Mouse (Mus musculus): Measurements from ENCODE around the gene 2210016L21Rik. TPM values are rescaled to one million over a fixed set of nuclear protein-coding genes. Genes with fewer than 3 reads are reported as not detected.

2210016L21Rik gene
- polyA plus RNA-seq, 1 experiment from 2014 or later, result 53.3 TPM

- Histone ChIP-seq H3K4me1 (ENCODE audit: control insufficient read depth, insufficient read depth, low read length) (peaks cover 8% of the 10 kb centered on the region), H3K9me3 (ENCODE audit: control insufficient read depth, low read length) (no peaks in the 10 kb centered on the region), H3K36me3 (ENCODE audit: control insufficient read depth, insufficient read depth, low read length) (no peaks in the 10 kb centered on the region; the same call in 1 of the 2 replicates), H3K27ac (ENCODE audit: low read length) (no peak overlapping the region), H3K4me3 (ENCODE audit: low read length) (no peak overlapping the region), H3K4me2 (ENCODE audit: low read depth, low read length) (no peak overlapping the region), H3K9ac (ENCODE audit: low read depth, low read length) (no peak overlapping the region), H3K27me3 (replicated peaks; ENCODE audit: control insufficient read depth, insufficient read depth, low read length) (no peaks in the 10 kb centered on the region)
- 83% methylated on average over 14 of the region's 14 CpGs for WGBS
- no peak for ATAC-seq
These were observed 11.4 kb downstream of the 2210016L21Rik start for GRCm38 (mm10) chr5:114953326-114953725.

- Histone ChIP-seq H3K9me3 (ENCODE audit: control insufficient read depth, low read length) (no peaks in the 10 kb centered on the region), H3K27me3 (replicated peaks; ENCODE audit: control insufficient read depth, insufficient read depth, low read length) (no peaks in the 10 kb centered on the region), H3K4me3 (ENCODE audit: low read length) (no peak overlapping the region), H3K9ac (ENCODE audit: low read depth, low read length) (no peak overlapping the region), H3K4me1 (ENCODE audit: control insufficient read depth, insufficient read depth, low read length) (no peaks in the 10 kb centered on the region), H3K36me3 (ENCODE audit: control insufficient read depth, insufficient read depth, low read length) (peaks cover 3% of the 10 kb centered on the region; the same call in 1 of the 2 replicates), H3K27ac (ENCODE audit: low read length) (no peak overlapping the region), H3K4me2 (ENCODE audit: low read depth, low read length) (no peak overlapping the region)
- ATAC-seq, result no peak
- 90% methylated on average over 5 of the region's 5 CpGs for WGBS
These were observed 16.1 kb downstream of the 2210016L21Rik start for GRCm38 (mm10) chr5:114958069-114958468.

GRCm38 (mm10) chr5:114961590-114962360 is 19.8 kb downstream of the 2210016L21Rik start:
- Histone ChIP-seq H3K9me3 (ENCODE audit: control insufficient read depth, low read length) (no peaks in the 10 kb centered on the region), H3K4me1 (ENCODE audit: control insufficient read depth, insufficient read depth, low read length) (no peaks in the 10 kb centered on the region; the same call in 1 of the 2 replicates), H3K4me3 (ENCODE audit: low read length) (no peak overlapping the region), H3K27ac (ENCODE audit: low read length) (no peak overlapping the region), H3K36me3 (ENCODE audit: control insufficient read depth, insufficient read depth, low read length) (peaks cover 3% of the 10 kb centered on the region; the same call in 1 of the 2 replicates), H3K4me2 (ENCODE audit: low read depth, low read length) (no peak overlapping the region), H3K9ac (ENCODE audit: low read depth, low read length) (no peak overlapping the region; the same call in 1 of the 2 replicates), H3K27me3 (replicated peaks; ENCODE audit: control insufficient read depth, insufficient read depth, low read length) (no peaks in the 10 kb centered on the region)
- no peak for ATAC-seq
- 48% methylated on average over 4 of the region's 4 CpGs for whole genome bisulfite sequencing

GRCm38 (mm10) chr5:114964315-114964966 is 22.5 kb downstream of the 2210016L21Rik start:
- Histone ChIP-seq H3K9me3 (ENCODE audit: control insufficient read depth, low read length) (no peaks in the 10 kb centered on the region), H3K4me1 (ENCODE audit: control insufficient read depth, insufficient read depth, low read length) (peaks cover 2% of the 10 kb centered on the region; the same call in 1 of the 2 replicates), H3K4me3 (ENCODE audit: low read length) (peak overlapping the region; percentile 23), H3K36me3 (ENCODE audit: control insufficient read depth, insufficient read depth, low read length) (peaks cover 3% of the 10 kb centered on the region; the same call in 1 of the 2 replicates), H3K9ac (ENCODE audit: low read depth, low read length) (peak overlapping the region; percentile 27; the same call in 1 of the 2 replicates), H3K27ac (ENCODE audit: low read length) (peak overlapping the region; percentile 91), H3K27me3 (replicated peaks; ENCODE audit: control insufficient read depth, insufficient read depth, low read length) (no peaks in the 10 kb centered on the region), H3K4me2 (ENCODE audit: low read depth, low read length) (peak overlapping the region; percentile 46)
- peak; percentile 73 for ATAC-seq
- 38% methylated on average over 7 of the region's 7 CpGs for WGBS

GRCm38 (mm10) chr5:114964967-114965898 is 23.3 kb downstream of the 2210016L21Rik start:
- H3K4me3 ChIP-seq (ENCODE audit: low read length), result peak overlapping the region; percentile 23
- peak overlapping the region; percentile 27 for H3K9ac ChIP-seq (ENCODE audit: low read depth, low read length)
- WGBS, result 39% methylated on average over 17 of the region's 17 CpGs

GRCm38 (mm10) chr5:114967523-114968268 is 25.7 kb downstream of the 2210016L21Rik start:
- no peaks in the 10 kb centered on the region for H3K9me3 ChIP-seq (ENCODE audit: control insufficient read depth, low read length)
- 28% methylated on average over 14 of the region's 14 CpGs for WGBS
- H3K36me3 ChIP-seq (ENCODE audit: control insufficient read depth, insufficient read depth, low read length), result no peaks in the 10 kb centered on the region
- H3K4me1 ChIP-seq (ENCODE audit: control insufficient read depth, insufficient read depth, low read length), result peaks cover 2% of the 10 kb centered on the region; the same call in 1 of the 2 replicates
- no peaks in the 10 kb centered on the region for H3K27me3 ChIP-seq (replicated peaks; ENCODE audit: control insufficient read depth, insufficient read depth, low read length)
- H3K9ac ChIP-seq (ENCODE audit: low read depth, low read length), result peak overlapping the region; percentile 88
- peak overlapping the region; percentile 96 for H3K27ac ChIP-seq (ENCODE audit: low read length)
- H3K4me2 ChIP-seq (ENCODE audit: low read depth, low read length), result peak overlapping the region; percentile 61
- H3K4me3 ChIP-seq (ENCODE audit: low read length), result peak overlapping the region; percentile 66
- no peak for ATAC-seq

More at GRCm38 (mm10) chr5:114964967-114965898, 23.3 kb downstream of the 2210016L21Rik start:
- no peaks in the 10 kb centered on the region for H3K36me3 ChIP-seq (ENCODE audit: control insufficient read depth, insufficient read depth, low read length)
- peak overlapping the region; percentile 91 for H3K27ac ChIP-seq (ENCODE audit: low read length)
- H3K4me2 ChIP-seq (ENCODE audit: low read depth, low read length), result peak overlapping the region; percentile 46
- H3K27me3 ChIP-seq (replicated peaks; ENCODE audit: control insufficient read depth, insufficient read depth, low read length), result no peaks in the 10 kb centered on the region
- H3K4me1 ChIP-seq (ENCODE audit: control insufficient read depth, insufficient read depth, low read length), result peaks cover 2% of the 10 kb centered on the region; the same call in 1 of the 2 replicates
- no peaks in the 10 kb centered on the region for H3K9me3 ChIP-seq (ENCODE audit: control insufficient read depth, low read length)
- peak; percentile 81 for ATAC-seq

- Histone ChIP-seq H3K27ac (ENCODE audit: low read length) (peak overlapping the region; percentile 96), H3K9me3 (ENCODE audit: control insufficient read depth, low read length) (no peaks in the 10 kb centered on the region), H3K27me3 (replicated peaks; ENCODE audit: control insufficient read depth, insufficient read depth, low read length) (no peaks in the 10 kb centered on the region), H3K4me3 (ENCODE audit: low read length) (peak overlapping the region; percentile 66), H3K4me1 (ENCODE audit: control insufficient read depth, insufficient read depth, low read length) (peaks cover 2% of the 10 kb centered on the region; the same call in 1 of the 2 replicates), H3K36me3 (ENCODE audit: control insufficient read depth, insufficient read depth, low read length) (no peaks in the 10 kb centered on the region), H3K4me2 (ENCODE audit: low read depth, low read length) (peak overlapping the region; percentile 61), H3K9ac (ENCODE audit: low read depth, low read length) (peak overlapping the region; percentile 88)
- ATAC-seq, result peak; percentile 7
- 21% methylated on average over 7 of the region's 7 CpGs for WGBS
These were observed 26.7 kb downstream of the 2210016L21Rik start for GRCm38 (mm10) chr5:114968651-114969050.

- no peaks in the 10 kb centered on the region for H3K9me3 ChIP-seq (ENCODE audit: control insufficient read depth, low read length)
- peak; percentile 49 for ATAC-seq
- peak overlapping the region; percentile 61 for H3K4me2 ChIP-seq (ENCODE audit: low read depth, low read length)
- H3K4me3 ChIP-seq (ENCODE audit: low read length), result peak overlapping the region; percentile 66
- H3K27ac ChIP-seq (ENCODE audit: low read length), result peak overlapping the region; percentile 96
- no peaks in the 10 kb centered on the region for H3K27me3 ChIP-seq (replicated peaks; ENCODE audit: control insufficient read depth, insufficient read depth, low read length)
- H3K4me1 ChIP-seq (ENCODE audit: control insufficient read depth, insufficient read depth, low read length), result peaks cover 4% of the 10 kb centered on the region; the same call in 1 of the 2 replicates
- peak overlapping the region; percentile 88 for H3K9ac ChIP-seq (ENCODE audit: low read depth, low read length)
- 8% methylated on average over 4 of the region's 4 CpGs for WGBS
- H3K36me3 ChIP-seq (ENCODE audit: control insufficient read depth, insufficient read depth, low read length), result no peaks in the 10 kb centered on the region
These were observed 27.1 kb downstream of the 2210016L21Rik start for GRCm38 (mm10) chr5:114969064-114969463.
